Mouse (Mus musculus): Measurements from ENCODE around the gene Gm10382.
A peak's percentile ranks its signal among the peaks of the same experiment; 100 is the strongest.

Gm10382 gene

GRCm38 (mm10) chr5:125389131-125389578 is at the start of gene Gm10382:
TSS of gene Gm10382 (plus strand) at chr5:125389322.
- DNase-seq (ENCODE audit: low spot score): peak; percentile 92

GRCm38 (mm10) chr5:125339851-125340531 is 49.1 kb upstream of the Gm10382 start:
- DNase-seq (ENCODE audit: low spot score): peak; percentile 62

- DNase-seq (ENCODE audit: low spot score): peak; percentile 97
Observed at GRCm38 (mm10) chr5:125340547-125341262, 48.4 kb upstream of the Gm10382 start, which contains the start of gene Scarb1. TSS of gene Scarb1 (minus strand) at chr5:125341094.

DNA sequence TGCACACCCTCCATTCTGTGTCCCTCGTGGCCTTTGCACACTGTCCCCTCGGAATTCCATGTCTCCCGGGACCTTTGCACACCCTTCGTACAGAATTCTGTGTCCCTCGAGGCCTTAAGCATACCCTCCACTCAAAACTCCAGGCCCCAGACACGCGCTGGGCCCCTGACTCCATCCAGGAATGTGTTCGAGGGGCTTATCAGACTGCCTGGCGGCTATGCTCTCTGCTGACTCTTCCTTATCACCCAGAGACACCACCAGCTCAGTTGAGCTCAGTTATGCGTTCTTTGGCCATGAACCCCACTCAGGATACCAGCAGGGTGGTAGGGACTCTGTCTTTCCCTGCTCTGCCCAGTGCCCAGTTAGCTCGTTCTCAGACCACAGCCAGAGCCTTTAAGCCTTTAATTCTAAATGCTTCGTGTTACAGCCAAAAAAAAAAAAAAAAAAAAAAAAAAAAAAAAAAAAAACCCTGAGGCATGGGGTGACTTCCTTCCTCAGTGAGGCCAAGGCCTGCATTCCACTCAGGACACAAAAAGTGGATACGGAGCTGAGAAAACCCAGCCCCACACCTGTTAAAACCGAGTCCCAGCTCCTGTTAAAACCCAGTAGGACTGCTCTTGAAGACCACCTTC is 47.5 kb upstream of the Gm10382 start:
- DNase-seq (ENCODE audit: low spot score): no peak

DNA sequence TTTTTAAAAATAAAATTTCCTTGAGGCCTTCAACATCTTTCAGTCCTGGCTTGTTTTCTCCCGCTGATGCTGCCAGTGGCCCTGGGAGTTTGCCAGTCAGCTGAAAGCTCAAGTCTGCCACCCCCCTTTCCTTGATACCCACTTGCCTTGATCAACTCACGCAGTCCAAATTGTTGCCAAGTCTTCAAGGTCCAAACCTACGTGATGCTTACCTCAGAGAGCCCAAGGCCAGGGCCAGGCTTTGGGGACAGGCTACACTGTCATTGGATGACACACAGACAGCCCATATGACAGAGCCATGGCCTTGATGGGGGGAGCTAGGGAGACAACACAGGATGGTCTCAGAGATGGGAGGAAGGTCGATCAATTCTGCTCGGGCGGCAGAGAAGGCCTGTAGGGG is 44.8 kb upstream of the Gm10382 start:
- no peak for DNase-seq (ENCODE audit: low spot score)

DNA sequence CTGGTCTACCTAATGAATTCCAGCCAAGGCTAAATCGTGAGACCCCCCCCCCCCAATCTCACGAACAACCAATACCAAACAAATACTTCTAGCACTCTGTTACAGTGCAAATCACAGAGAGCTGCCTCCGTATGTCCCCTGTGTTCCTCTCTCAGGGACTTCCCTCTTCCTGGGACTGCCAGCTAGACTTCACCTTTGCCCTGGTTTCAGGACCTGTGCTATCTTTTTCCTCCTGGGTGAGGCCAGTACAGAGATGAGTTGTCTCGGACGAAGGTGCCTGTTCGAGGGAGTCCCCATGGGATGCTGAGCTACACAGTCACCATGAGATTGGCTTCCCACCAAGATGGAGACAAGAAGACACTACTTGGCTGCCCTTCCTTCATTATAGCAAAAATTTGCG is 41.1 kb upstream of the Gm10382 start:
- no peak for DNase-seq (ENCODE audit: low spot score)

DNA sequence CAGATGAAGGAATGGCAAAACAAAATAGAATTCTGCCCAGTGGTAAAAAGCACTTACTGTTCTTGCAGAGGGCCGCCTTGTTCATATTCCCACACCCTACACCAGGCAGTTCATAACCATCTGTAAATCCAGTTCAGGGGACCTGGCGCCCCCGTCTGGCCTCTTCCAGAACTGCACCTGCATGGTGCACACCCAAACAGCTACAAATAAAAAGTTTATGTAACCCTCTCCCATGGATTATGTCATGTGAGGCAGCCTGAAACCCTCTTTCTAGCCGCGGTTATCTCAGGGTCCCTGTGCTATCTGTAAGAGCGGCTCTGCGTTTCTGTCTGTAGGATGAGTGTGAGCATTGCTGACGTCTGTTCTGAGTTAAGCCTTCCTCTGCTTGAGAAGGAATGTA is 40.6 kb upstream of the Gm10382 start:
- peak; percentile 86 for DNase-seq (ENCODE audit: low spot score)

GRCm38 (mm10) chr5:125349391-125349790 is 39.7 kb upstream of the Gm10382 start:
- DNase-seq (ENCODE audit: low spot score): no peak

DNA sequence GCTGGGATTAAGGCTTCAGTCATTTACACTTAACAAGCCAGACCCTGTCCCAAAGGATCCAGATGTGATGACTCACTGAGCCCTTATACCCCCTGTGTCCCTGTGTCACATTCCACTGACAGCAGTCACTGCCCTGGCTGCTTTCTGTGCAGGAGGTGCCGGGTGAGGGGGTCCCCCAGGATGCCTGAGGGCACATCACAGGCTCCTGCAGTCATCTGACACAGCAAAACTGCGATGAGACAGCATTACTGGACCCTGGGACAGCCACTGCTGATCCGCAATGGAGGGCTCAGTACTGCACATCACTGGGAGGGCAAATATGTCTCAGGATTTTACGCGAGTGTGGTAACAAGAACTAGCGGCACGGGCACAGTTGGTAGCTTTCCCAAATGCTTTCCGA is 38.1 kb upstream of the Gm10382 start:
- DNase-seq (ENCODE audit: low spot score): no peak

DNA sequence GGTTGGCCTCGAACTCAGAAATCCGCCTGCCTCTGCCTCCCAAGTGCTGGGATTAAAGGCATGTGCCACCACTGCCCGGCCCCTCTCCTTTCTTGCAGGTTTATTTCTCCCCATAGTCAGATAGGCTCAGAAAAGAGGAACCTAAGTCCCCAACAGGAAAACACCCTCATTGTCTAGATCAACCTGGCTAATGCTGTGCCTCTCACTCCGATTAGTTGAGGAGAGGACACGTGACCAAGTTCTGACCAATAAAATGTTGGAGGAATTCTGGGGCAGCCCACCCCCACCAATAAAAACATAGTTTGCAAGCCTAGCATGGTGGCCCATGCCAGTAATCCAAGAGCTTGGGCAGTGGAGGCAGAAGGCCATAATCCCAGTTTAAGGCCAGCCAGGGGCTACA is 37.2 kb upstream of the Gm10382 start:
- no peak for DNase-seq (ENCODE audit: low spot score)

- no peak for DNase-seq (ENCODE audit: low spot score)
Observed at GRCm38 (mm10) chr5:125352781-125353294, 36.3 kb upstream of the Gm10382 start.

- no peak for DNase-seq (ENCODE audit: low spot score)
Observed at GRCm38 (mm10) chr5:125354885-125355492, 34.1 kb upstream of the Gm10382 start.

- DNase-seq (ENCODE audit: low spot score): no peak
Observed at GRCm38 (mm10) chr5:125355650-125356049, 33.5 kb upstream of the Gm10382 start.

DNA sequence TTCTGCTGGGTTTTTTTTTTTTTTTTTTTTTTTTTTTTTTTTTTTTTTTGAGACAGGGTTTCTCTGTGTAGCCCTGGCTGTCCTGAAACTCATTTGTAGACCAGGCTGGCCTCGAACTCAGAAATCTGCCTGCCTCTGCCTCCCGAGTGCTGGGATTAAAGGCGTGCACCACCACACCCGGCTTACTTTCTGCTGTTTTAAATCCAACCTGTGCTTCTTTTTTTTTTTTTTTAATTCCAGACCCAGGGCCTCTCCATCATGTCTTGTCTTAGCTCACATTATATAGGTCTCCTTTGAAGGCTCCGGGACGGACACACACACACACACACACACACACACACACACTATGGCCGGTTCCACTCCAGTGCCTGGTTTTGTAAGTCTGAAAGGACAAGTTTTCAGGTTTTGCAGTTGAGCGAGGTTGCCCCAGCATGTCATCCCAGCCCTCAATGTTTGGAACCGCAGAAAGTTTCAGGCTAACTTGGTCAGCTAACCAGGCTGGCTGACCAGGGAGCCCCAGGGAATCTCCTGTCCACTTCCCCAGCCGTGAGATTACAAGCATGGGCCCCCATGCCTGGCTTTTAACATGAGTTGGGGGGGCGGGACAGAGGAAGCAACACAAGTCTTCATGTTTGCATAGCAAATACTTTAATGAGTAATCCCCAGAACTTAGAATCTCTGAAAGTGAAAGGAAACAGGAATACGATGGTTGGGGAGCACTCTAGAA is 31.4 kb upstream of the Gm10382 start:
- DNase-seq (ENCODE audit: low spot score): no peak

DNA sequence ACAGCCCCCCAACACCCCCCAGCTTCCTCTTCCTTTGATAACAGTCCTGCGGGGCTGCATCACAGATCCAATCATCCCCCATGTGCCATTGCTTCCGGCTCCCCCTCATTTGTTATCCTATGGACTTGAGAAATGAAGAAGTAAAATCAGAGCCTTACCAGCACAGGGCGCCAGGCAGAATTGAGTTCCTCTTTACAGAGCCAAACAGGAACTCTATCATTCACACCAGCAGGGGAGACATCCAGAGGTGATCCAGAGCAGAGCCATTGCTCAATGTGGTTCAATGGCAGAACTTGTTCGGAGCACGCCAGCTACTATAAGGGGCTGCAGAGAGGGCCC is 30.9 kb upstream of the Gm10382 start:
- no peak for DNase-seq (ENCODE audit: low spot score)

- no peak for DNase-seq (ENCODE audit: low spot score)
Observed at GRCm38 (mm10) chr5:125360566-125360965, 28.6 kb upstream of the Gm10382 start.

GRCm38 (mm10) chr5:125360981-125361510 is 28.1 kb upstream of the Gm10382 start:
- no peak for DNase-seq (ENCODE audit: low spot score)

DNA sequence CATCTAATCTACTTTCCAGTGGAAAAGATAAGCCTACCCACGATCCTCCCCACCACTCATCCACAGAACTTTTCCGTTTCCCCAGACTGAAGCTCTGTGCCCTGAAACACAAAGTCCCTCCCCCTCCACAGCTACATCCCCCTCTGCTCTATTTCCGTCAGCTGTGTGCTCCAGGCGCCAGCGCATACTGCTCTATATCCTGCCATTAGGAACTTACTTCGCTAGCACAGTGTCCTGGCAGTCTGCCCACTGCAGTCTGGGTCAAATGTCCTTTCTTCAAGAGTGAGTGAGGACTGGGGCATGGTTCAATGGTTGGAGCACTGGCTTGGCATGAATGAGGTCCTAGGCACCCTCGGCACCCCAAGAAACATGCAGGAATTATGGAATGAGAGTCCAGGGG is 25.2 kb upstream of the Gm10382 start:
- DNase-seq (ENCODE audit: low spot score): no peak

- DNase-seq (ENCODE audit: low spot score): no peak
Observed at GRCm38 (mm10) chr5:125364851-125365429, 24.2 kb upstream of the Gm10382 start.

- DNase-seq (ENCODE audit: low spot score): no peak
Observed at GRCm38 (mm10) chr5:125368156-125368555, 21.0 kb upstream of the Gm10382 start.

- DNase-seq (ENCODE audit: low spot score): peak; percentile 62
Observed at GRCm38 (mm10) chr5:125368568-125368967, 20.6 kb upstream of the Gm10382 start.
